Mouse (Mus musculus): ENCODE measurements around the gene 1700001P01Rik. TPM values are rescaled to one million over a fixed set of nuclear protein-coding genes. Genes with fewer than 3 reads are reported as not detected.
"Not testable (repeated sequence)": the region's sequence is repeated elsewhere in the genome, so short reads cannot be mapped to it uniquely, and the experiment has no call there.

1700001P01Rik gene
- total RNA-seq, 2 experiments from 2014 or later: 0.45 TPM; not detected in 1

DNA sequence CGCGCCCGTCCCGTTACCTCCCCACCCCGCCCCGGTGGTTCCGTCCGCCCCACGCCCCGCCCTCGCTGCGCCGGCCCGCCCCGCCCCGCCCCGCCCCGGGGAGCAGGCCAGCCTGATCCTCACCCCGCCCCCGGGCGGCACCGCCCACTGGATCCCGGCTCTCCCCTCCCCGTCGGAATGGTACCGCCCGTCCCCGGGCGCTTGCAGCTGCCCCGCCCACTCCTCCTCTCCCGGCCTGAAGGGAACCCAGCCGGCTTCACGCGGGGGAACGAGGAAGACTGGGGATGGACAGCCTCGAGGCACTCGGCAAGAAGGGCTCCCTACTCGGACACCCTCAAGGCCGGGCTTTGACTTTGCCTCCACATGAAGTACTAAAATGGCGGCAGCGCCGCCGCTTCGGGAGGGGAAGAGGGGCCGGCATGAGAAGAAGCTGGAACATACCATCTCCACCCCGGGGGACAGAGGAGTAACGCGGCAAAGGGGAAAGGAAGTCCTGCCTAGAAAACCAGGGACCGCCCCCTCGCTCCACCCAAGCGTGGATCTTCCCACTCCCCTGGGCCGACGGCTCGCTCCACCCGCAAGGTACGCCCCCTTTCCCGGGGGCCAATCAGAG lies 30.9 kb downstream of the 1700001P01Rik start:
- peak; percentile 98 for DNase-seq

DNA sequence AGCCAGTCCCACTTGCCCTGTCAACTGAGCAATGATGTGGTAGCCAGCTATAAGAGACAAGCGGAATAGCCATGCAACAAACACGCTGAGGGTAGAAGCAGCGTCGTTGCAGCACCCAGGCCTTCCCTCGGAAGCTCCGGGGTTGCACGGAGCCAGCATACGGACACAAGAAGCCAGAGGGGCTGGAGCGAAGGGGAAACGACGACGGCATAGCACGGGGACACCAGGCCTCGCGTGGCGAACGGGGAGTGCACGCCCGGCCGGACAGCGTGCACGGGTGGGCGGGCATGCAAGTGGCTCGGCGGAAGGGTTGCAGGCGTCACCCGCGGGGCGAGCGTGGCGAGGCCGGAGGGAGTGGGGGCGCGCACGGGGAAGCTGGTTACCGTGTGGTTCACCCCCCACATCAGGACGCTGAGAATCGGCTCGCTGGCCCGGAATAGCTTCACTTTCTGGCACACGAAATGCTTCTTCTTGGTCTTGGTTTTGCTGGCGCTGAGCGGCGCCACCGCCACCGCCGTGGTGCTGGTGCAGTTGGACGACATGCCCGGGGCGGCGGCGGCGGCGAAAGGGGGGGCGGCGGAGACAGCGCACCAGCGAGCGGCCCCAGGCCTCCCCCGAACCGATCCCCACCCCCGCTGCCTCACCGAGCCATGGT lies 31.5 kb downstream of the 1700001P01Rik start, which contains the start of gene Pip4k2b:
Gene Pip4k2b (minus strand): TSS at position 642 of the 655 bp plus-strand sequence.
- DNase-seq: peak; percentile 69

GRCm38 (mm10) chr11:97743423-97743822 lies 32.3 kb downstream of the 1700001P01Rik start:
- DNase-seq: no peak

- DNase-seq: no peak
Measured at GRCm38 (mm10) chr11:97742591-97742990, 33.1 kb downstream of the 1700001P01Rik start.

DNA sequence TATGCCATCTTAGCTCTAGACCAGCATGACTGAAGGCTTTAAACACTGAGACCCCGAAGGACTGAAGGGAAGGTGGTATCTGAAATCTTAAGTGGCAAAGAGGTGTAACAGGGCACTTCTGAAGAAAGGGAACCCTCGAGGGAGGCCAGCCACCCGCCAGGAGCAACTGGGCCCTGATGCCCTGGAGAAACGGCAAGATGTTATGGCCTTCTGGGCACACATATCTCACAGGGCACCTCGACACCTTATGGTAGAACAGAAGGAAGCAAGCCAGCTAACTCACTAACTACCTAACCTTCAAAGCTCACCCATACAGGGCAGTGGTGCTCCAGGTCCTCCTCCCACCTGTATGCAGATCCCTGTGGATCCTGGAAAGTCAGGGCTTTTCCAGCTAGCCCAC lies 33.6 kb downstream of the 1700001P01Rik start:
- DNase-seq: no peak

DNA sequence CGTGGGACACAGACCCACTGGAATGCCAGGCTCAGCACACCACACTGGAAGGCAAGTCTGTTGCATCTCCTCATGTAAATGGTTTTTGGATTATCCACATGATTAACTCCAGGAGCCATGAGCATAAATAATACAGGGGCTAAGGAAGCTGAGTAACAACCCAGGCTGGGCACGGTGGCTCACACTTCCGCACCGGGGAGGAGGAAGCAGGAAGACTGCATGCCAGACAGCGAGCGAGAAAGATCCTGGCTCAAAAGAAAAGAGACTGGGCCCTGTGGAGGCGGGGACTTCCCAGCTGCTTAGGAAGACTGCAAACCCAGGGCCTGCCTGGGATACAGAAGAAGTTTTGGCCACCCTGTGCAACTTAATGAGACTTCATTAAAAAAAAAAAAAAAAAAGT lies 35.5 kb downstream of the 1700001P01Rik start:
- DNase-seq: peak; percentile 31

DNA sequence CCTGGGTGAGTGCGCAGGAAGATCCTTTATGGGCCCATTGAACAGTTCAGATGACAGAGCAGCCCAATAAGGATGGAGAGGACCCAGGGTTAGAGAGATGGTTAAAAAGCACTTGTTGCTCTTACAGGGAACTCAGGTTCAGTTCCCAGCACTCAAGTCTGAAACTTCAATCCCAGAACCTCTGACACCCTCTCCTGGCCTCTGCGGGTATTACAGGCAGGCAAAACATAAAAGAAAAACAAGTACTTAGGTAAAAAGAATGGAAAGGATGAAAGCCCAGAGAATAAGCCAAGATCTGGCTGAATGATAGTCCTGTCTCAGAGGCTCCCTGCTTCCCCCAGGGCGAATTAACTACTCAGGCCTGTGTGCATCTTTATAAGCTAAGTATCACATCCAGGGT lies 36.6 kb downstream of the 1700001P01Rik start:
- no peak for DNase-seq

- no peak for DNase-seq
Measured at GRCm38 (mm10) chr11:97738703-97739102, 37.0 kb downstream of the 1700001P01Rik start.

- no peak for DNase-seq
Measured at GRCm38 (mm10) chr11:97737600-97737999, 38.1 kb downstream of the 1700001P01Rik start.

- no peak for DNase-seq
Measured at GRCm38 (mm10) chr11:97736645-97737044, 39.1 kb downstream of the 1700001P01Rik start.

DNA sequence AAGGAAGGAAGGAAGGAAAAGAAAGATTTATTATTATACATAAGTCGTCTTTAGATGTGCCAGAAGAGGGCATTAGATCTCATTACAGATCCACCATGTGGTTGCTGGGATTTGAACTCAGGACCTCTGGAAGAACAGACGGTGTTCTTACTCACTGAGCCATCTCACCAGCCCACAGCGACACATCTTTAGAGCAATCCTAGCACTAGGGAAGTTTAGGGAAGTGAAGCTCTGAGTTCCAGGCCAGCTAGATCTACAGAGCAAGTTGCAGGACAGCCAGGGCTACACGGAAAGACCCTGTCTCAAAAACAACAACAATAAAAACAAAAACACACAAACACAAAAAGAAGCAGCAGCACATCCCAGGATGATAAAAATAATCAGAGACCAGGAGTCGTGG lies 40.9 kb downstream of the 1700001P01Rik start:
- not testable (repeated sequence) for DNase-seq

DNA sequence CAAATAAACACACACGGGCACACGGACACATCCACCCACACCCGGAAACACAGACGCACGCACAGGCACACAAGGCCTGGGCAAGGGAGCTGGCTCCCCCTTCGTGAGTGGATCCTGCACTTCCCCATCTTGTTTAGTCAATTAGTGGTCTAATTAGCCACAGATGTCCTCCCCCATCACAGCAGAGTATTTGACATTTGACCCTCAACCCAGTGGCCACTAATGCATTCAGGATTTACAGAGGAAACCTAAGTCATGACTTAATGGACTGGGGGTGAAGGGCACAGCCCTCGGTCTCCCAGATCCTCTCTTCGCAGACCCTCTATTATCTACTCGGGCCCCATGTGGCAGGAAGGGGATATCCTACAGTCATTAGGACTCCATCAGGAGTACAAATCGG lies 42.0 kb downstream of the 1700001P01Rik start:
- DNase-seq: no peak

DNA sequence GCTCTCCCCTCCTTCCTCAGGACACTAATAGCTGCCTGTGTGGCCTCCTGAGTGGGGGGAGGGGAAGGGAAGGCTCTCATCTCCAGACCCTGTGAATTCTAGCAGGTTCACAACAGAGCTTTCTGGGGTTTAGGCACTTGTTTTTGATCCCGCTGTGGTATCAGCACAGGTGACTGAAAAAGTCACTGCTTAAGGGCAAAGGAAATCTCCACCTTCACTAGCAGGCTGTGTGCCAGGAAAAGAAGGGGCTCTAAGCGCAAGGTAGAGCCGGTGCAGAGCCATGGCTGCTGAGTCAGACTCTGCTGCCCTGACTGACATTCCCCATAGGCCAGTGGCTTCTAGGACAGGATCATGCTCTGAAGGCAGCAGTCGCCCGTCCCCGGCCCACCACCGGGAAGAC lies 47.0 kb downstream of the 1700001P01Rik start:
- DNase-seq: no peak

DNA sequence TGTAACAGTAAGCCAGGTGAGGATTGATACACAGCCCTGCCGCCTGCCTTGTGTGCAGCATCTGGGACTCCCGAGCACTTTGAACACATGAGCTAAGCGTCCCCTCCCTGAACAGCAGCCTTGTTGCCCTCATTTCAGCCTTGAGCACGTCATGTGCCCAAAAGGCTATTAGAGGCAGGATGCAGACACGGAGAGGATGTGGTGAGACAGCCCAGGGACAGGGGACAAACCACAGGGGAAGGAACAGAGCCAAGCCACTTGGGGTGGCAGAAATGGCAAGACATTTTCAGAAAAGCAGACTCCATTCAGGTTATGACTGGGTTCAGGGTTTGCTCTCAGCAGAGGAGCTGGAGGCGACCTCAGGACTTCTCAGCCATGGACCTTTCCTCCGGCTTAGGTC lies 47.4 kb downstream of the 1700001P01Rik start:
- DNase-seq: no peak

DNA sequence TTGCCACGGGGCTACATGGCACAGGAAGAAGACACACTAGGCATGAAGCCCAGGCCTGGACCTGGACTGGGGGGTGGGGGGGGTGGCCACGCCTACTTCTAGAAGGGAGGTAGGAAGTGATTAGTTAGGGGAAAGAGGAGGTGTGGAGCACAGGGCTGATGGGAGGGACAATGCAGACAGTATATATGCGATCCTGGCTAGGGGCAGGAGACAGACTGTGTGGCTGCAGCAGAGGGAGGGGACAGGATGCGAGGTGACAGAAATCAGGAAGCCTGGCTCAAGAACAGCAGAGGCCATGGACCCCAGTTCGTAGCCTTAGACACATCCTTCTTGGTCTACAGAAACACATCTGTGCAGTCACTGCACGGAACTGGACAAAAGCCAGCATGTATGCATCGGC lies 52.0 kb downstream of the 1700001P01Rik start:
- DNase-seq: no peak

Small RNAs within 50 kb of the gene (microRNA-seq; reads per million reads assigned to microRNA genes)
- 0.20 to 0.69 reads per million in 2 experiments for gene Mir8102

Other genes with a start within 250 kb of the 1700001P01Rik start
- gene Srcin1, start 199.7 kb downstream of the 1700001P01Rik start, total RNA-seq (2021): under 1 TPM; 0.12 to 0.23 TPM
- gene Epop, start 146.2 kb downstream of the 1700001P01Rik start, total RNA-seq (2021): 1 to 10 TPM; 1.4 TPM
- gene Mllt6, start 112.5 kb downstream of the 1700001P01Rik start, total RNA-seq (2021): 10 to 100 TPM; 50.2 to 51.1 TPM
- 10 to 100 TPM; 96.7 to 98.0 TPM for gene Cisd3, start 90.1 kb downstream of the 1700001P01Rik start, total RNA-seq (2021)
- 10 to 100 TPM; 31.3 to 31.8 TPM for gene Pcgf2, start 75.4 kb downstream of the 1700001P01Rik start, total RNA-seq (2021)
- 100 to 1,000 TPM; 186 to 196 TPM for gene Psmb3, start 72.5 kb downstream of the 1700001P01Rik start, total RNA-seq (2021)
- 10 to 100 TPM; 19.8 to 21.5 TPM for gene Pip4k2b, start 31.2 kb downstream of the 1700001P01Rik start, total RNA-seq (2021)
- 10 to 100 TPM; 10.8 to 11.7 TPM for gene Cwc25, start 9.4 kb downstream of the 1700001P01Rik start, total RNA-seq (2021)
- 100 to 1,000 TPM; 738 to 764 TPM for gene Rpl23, start 6.5 kb upstream of the 1700001P01Rik start, total RNA-seq (2021)
- 10 to 100 TPM; 73.3 to 74.4 TPM for gene Lasp1, start 23.1 kb upstream of the 1700001P01Rik start, total RNA-seq (2021)
- under 1 TPM; 0.77 to 0.79 TPM for gene B230217C12Rik, start 64.9 kb upstream of the 1700001P01Rik start, total RNA-seq (2021)
- gene Fbxo47, start 108.2 kb upstream of the 1700001P01Rik start, total RNA-seq (2021): 1 to 10 TPM in 1 of 2 experiments, under 1 TPM in 1; 0.79 to 1.2 TPM
- gene Plxdc1, start 210.5 kb upstream of the 1700001P01Rik start, total RNA-seq (2021): 1 to 10 TPM; 3.4 to 4.2 TPM
- 1 to 10 TPM; 1.6 TPM for gene Arl5c, start 220.3 kb upstream of the 1700001P01Rik start, total RNA-seq (2021)
- gene Cacnb1, start 247.1 kb upstream of the 1700001P01Rik start, total RNA-seq (2021): 1 to 10 TPM; 7.4 to 7.5 TPM